Mouse (Mus musculus): ENCODE results near the gene Hrh2.

Hrh2 gene

GRCm38 (mm10) chr13:54262741-54263510 is 71.0 kb downstream of the Hrh2 start:
- DNase-seq (ENCODE audit: extremely low read depth, low read depth): no peak

- no peak for DNase-seq (ENCODE audit: extremely low read depth, low read depth)
These were observed 71.7 kb downstream of the Hrh2 start for GRCm38 (mm10) chr13:54263641-54264040.

DNA sequence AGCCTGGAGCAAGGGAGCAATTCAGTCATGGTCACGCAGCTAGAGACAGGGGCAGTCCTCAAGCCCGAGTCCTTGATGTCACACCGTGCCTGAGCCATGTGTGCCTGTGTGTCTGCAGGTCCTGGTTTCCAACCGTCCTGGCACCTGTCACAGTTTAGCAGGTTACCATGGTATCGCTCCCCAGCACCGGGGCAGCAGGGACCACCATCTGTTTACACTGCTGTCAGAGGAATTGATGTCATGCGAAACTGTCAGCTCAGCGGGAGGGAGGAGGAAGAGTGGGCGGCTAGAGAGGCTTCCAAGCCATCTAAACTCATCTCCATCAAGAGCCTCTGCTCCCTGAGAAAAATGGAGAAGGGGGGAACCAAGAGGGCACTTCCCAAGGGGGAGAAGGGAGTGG is 74.5 kb downstream of the Hrh2 start:
- no peak for DNase-seq (ENCODE audit: extremely low read depth, low read depth)

GRCm38 (mm10) chr13:54269087-54269486 is 77.2 kb downstream of the Hrh2 start:
- DNase-seq (ENCODE audit: extremely low read depth, low read depth): no peak

DNA sequence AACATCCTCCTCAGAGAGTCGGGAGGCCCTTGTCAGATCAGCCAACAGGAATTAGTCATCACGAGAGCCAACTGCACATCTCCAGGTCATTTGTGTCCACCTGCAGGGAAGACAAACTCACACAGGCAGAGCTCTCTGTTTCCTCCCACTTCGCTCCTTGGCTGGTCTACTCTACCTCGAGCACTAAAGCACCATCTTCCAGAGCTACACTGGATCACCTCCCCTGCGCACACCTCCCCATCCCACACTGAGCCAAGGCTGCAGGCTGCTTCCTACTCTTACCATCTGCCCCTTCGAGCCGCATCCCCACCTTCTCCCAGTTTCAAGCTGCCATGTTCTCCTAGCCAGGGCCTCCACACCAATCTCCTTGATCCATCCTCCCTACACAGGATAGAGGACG is 77.7 kb downstream of the Hrh2 start:
- no peak for DNase-seq (ENCODE audit: extremely low read depth, low read depth)

DNA sequence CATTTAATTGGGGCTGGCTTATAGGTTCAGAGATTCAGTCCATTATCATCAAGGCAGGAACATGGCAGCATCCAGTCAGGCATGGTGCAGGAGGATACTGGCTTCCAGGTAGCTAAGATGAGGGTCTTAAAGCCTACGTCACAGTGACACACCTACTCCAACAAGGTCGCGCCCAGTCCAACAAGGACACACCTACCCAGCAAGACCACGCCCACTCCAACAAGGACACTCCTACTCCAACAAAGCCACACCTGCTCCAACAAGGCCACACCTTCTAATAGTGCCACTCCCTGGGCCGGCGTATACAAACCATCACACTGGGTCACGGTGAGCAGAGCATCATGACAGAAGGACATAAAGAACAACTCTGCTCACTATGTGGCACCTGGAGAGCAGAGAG is 80.1 kb downstream of the Hrh2 start:
- DNase-seq (ENCODE audit: extremely low read depth, low read depth): no peak

GRCm38 (mm10) chr13:54277406-54277805 is 85.5 kb downstream of the Hrh2 start:
- no peak for DNase-seq (ENCODE audit: extremely low read depth, low read depth)

- no peak for DNase-seq (ENCODE audit: extremely low read depth, low read depth)
These were observed 88.4 kb downstream of the Hrh2 start for GRCm38 (mm10) chr13:54280366-54280765.

GRCm38 (mm10) chr13:54281149-54281548 is 89.2 kb downstream of the Hrh2 start:
- DNase-seq (ENCODE audit: extremely low read depth, low read depth): no peak

- DNase-seq (ENCODE audit: extremely low read depth, low read depth): no peak
These were observed 89.7 kb downstream of the Hrh2 start for GRCm38 (mm10) chr13:54281623-54282022.

GRCm38 (mm10) chr13:54282149-54282860 is 90.4 kb downstream of the Hrh2 start:
- DNase-seq (ENCODE audit: extremely low read depth, low read depth): no peak

- no peak for DNase-seq (ENCODE audit: extremely low read depth, low read depth)
These were observed 90.9 kb downstream of the Hrh2 start for GRCm38 (mm10) chr13:54282861-54283206.
